Mouse (Mus musculus) heart, postnatal 0 days (tissue): ENCODE measurements around the gene Rtbdn.

Source experiments
- CTCF ChIP-seq: IDR thresholded peaks from 2 replicates; pipeline ENCODE4 v1.5.1; 2016; ENCODE audit warnings: antibody characterized with exemption, control low read depth, low read depth
- EP300 ChIP-seq: IDR thresholded peaks from 2 replicates; pipeline ENCODE4 v1.6.1; 2016; ENCODE audit warnings: antibody characterized with exemption, low read depth

DNA sequence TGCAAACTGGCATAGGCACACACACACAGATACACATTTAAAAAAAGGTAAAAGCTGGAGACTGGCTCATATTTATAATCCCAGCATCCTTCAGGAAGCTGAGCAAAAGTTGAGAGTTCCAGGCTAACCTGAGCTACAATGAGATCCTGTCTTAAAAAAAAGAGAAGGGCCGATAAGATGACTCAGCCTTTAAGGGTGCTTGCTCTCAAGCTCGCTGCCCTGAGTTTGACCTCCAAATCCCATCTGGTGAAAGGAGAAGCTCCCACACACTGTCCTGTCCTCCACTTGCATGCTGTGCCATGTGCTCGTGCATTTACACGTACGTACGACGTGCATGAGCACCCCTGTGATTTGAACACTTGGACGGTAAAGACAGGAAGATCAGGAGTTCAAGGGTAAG is 39.3 kb upstream of the Rtbdn start:
- TF ChIP-seq CTCF (no peak), EP300 (no peak)
